Mouse (Mus musculus): ENCODE measurements around the gene Strn3. TPM values are rescaled to one million over a fixed set of nuclear protein-coding genes. Genes with fewer than 3 reads are reported as not detected.
"Not testable (repeated sequence)": the region's sequence is repeated elsewhere in the genome, so short reads cannot be mapped to it uniquely, and the experiment has no call there.

Gene Strn3
- total RNA-seq, 2 experiments from 2014 or later, result 87.2 to 88.5 TPM

- no peak for DNase-seq (ENCODE audit: low spot score in 2 of 2)
These were observed 68.9 kb downstream of the Strn3 start for GRCm38 (mm10) chr12:51622670-51623365.

GRCm38 (mm10) chr12:51621161-51621560, 70.5 kb downstream of the Strn3 start:
- DNase-seq (ENCODE audit: low spot score in 2 of 2), result no peak

- no peak for DNase-seq (ENCODE audit: low spot score in 2 of 2)
These were observed 71.1 kb downstream of the Strn3 start for GRCm38 (mm10) chr12:51620572-51620971.

- no peak for DNase-seq (ENCODE audit: low spot score in 2 of 2)
These were observed 79.3 kb downstream of the Strn3 start for GRCm38 (mm10) chr12:51612361-51612760.

- DNase-seq (ENCODE audit: low spot score in 2 of 2), result no peak
These were observed 85.6 kb downstream of the Strn3 start for GRCm38 (mm10) chr12:51606138-51606537.

- no peak for DNase-seq (ENCODE audit: low spot score in 2 of 2)
These were observed 88.4 kb downstream of the Strn3 start for GRCm38 (mm10) chr12:51603306-51603705.

- DNase-seq (ENCODE audit: low spot score in 2 of 2), result no peak
These were observed 97.6 kb downstream of the Strn3 start for GRCm38 (mm10) chr12:51594030-51594470.

GRCm38 (mm10) chr12:51593229-51594029, 98.3 kb downstream of the Strn3 start, which contains the start of gene Coch:
TSS of gene Coch (plus strand) at chr12:51593341.
- DNase-seq (ENCODE audit: low spot score in 2 of 2), result peak in 1 of 2 experiments; percentile 22

GRCm38 (mm10) chr12:51592888-51593228, 98.8 kb downstream of the Strn3 start:
- DNase-seq (ENCODE audit: low spot score in 2 of 2), result no peak

- no peak for DNase-seq (ENCODE audit: low spot score in 2 of 2)
These were observed 99.8 kb downstream of the Strn3 start for GRCm38 (mm10) chr12:51591921-51592320.

- DNase-seq (ENCODE audit: low spot score in 2 of 2), result no peak
These were observed 102.4 kb downstream of the Strn3 start for GRCm38 (mm10) chr12:51589263-51589662.

- DNase-seq (ENCODE audit: low spot score in 2 of 2), result not testable (repeated sequence)
These were observed 113.9 kb downstream of the Strn3 start for GRCm38 (mm10) chr12:51577816-51578215.

- no peak for DNase-seq (ENCODE audit: low spot score in 2 of 2)
These were observed 119.0 kb downstream of the Strn3 start for GRCm38 (mm10) chr12:51572651-51573050.

GRCm38 (mm10) chr12:51569944-51570343, 121.8 kb downstream of the Strn3 start:
- no peak for DNase-seq (ENCODE audit: low spot score in 2 of 2)

- DNase-seq (ENCODE audit: low spot score in 2 of 2), result no peak
These were observed 122.2 kb downstream of the Strn3 start for GRCm38 (mm10) chr12:51569472-51569871.

GRCm38 (mm10) chr12:51567225-51567624, 124.5 kb downstream of the Strn3 start:
- DNase-seq (ENCODE audit: low spot score in 2 of 2), result no peak

- DNase-seq (ENCODE audit: low spot score in 2 of 2), result no peak
These were observed 130.3 kb downstream of the Strn3 start for GRCm38 (mm10) chr12:51561416-51561815.

Other genes with a start within 250 kb of the Strn3 start
- 1 to 10 TPM in 1 of 2 experiments, under 1 TPM in 1; 0.13 to 2.0 TPM for gene Coch, start 98.6 kb downstream of the Strn3 start, total RNA-seq (2021)
- gene Ap4s1, start 864 bp downstream of the Strn3 start, total RNA-seq (2021), result 10 to 100 TPM; 24.8 to 35.8 TPM
- 10 to 100 TPM; 62.6 to 84.1 TPM for gene Hectd1, start 137.6 kb upstream of the Strn3 start, total RNA-seq (2021)